Mouse (Mus musculus) thymus, adult 18-20 months (tissue): ENCODE measurements around the gene Pdcd10.

ENCODE experiments used
- DNase-seq, 2 experiments: peaks; one replicate each; pipeline ENCODE4 v3.0.0; 2022; ENCODE audit warnings: mixed read lengths in 2 of 2

The Pdcd10 gene

GRCm38 (mm10) chr3:75556695-75557291, at the start of gene Pdcd10:
TSS of gene Pdcd10 (minus strand) at chr3:75556856.
- DNase-seq = peak; percentile 100

DNA sequence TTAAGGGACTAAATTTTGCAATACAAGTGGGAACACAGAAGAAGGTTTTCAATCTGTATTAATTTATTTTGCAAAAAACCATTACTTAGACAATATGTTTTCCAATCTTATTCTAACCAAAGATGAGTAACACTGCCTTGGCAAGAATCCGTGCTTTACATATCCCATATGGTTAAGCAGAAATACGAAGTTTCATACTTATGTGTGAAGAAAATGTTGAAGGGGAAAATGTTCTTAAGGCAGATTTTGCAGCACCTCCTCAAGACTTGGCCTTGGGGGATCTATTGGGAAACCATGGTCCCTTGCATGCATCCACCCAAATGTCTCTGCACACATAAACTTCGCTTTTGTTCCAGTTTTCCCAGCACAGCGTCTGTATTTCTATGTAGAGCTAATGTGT, 28.2 kb upstream of the Pdcd10 start:
- no peak for DNase-seq

GRCm38 (mm10) chr3:75583293-75583692, 26.6 kb upstream of the Pdcd10 start:
- no peak for DNase-seq

DNA sequence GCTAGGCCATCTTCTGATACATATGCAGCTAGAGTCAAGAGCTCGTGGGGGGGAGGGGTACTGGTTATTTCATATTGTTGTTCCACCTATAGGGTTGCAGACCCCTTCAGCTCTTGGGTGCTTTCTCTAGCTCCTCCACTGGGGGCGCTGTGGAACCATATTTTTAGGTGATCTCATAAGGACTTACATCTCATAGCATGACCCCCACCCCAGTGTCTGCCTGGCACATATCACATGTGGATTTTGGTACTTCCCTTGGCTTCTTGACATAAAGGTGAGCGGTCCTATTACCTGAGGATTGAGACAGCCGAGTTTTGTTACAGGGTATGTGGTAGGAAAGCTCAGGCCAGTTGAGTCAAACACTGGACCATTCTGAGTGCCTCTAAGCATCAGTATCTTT, 22.7 kb upstream of the Pdcd10 start:
- peak; percentile 26 to 48 for DNase-seq

DNA sequence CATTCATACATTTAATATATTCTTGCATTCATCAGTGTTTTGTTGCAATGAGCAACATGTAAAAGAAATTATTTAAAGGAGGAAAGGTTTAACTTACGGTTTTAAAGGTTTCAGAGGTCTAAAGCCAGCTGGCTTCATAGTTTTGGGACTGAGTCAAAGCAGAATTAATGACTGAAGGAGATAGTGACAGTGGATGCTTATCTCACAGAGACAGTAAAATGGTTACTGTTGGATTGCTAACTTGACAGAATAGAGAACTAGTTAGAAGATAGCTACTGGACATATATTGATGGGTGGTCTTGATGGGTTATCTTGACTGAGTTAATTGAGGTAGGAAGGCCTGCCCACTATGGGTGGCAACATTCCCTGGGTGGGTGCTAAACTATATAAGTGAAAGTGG, 18.9 kb upstream of the Pdcd10 start:
- no peak for DNase-seq

DNA sequence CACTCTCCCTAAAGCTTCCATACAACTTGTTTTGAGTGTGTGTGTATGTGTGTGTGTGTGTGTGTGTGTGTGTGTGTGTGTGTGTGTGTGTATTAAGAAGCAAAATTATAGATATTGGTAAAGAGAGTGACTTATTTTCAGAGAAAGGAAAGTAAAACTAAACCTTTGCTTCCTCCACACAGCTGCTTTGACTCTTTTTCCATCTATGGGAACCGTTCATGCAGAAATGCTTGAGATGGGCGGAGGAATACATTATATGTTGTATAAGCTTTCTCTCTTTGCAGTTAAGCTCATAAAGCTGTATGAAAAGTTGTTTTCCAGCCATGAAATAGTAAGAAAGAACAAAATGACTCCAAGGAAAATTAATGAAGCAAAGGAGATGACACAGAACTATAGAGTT, 17.4 kb upstream of the Pdcd10 start:
- DNase-seq = no peak

DNA sequence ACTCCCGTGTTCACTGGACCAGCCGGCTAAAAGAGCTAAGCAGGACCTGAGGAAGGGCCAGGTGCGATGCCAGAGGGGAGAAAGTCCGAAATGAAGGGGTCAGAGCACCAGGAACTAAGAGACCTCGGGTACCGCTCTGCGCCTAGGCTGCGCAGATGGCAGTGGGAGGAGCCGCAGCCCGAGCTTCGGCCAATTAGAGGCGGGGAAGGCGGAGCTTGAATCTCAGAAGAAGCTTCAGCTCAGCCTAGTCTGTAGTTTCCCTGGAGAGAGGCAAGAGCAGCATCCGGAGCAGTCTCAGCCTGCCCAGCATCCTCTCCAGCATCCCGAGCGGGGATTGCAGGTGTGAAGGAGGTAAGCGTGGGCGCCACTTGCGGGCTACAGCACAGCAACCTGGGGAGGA, 636 bp upstream of the Pdcd10 start, which contains the start of gene Serpini1:
Serpini1 (plus strand) TSS at position 256 of the 400 bp plus-strand sequence.
- DNase-seq = peak; percentile 86 to 91

GRCm38 (mm10) chr3:75556121-75556694, 448 bp downstream of the Pdcd10 start:
- peak in 1 of 2 experiments; percentile 76 for DNase-seq

GRCm38 (mm10) chr3:75551248-75551647, 5.4 kb downstream of the Pdcd10 start:
- no peak for DNase-seq

DNA sequence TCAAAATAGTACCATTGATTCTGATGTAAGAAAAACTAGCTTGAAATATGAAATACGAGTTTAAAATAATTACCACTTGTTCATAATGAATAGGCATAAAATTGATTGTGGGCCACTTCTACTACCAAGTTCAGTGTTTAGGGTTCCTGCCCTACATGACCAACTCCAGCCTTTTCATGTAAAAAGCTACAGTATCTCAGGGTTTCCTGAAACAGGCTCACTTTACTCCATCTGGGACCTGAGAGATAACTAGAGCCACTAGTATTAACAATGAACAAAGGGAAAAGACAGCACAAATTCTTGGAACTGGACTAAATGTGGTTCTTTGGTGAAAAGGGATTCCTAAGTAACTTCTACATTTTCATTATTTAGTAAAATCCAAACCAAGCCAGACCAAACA, 12.4 kb downstream of the Pdcd10 start:
- no peak for DNase-seq

GRCm38 (mm10) chr3:75542852-75543251, 13.8 kb downstream of the Pdcd10 start:
- DNase-seq = no peak

DNA sequence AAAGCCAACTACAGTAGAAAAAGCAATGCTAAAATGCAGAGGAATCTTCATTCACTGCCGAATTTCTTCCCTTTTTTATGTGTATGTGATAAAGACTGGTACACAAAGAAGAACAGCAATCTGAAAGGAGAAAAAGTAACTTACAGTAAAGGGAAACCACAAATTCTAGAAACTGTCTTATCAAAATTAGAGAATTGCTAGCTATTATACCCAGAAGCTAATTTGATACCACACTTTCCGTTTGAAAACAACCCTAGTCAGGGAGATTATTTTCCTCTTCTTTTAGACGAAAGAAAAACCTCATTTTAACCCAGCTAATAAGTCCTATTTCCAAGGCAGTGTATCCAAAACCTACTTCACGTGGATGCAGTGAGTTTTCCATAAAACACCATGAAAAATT, 15.4 kb downstream of the Pdcd10 start:
- DNase-seq = no peak

- no peak for DNase-seq
Observed at GRCm38 (mm10) chr3:75534045-75534834, 22.4 kb downstream of the Pdcd10 start.

GRCm38 (mm10) chr3:75531074-75531473, 25.6 kb downstream of the Pdcd10 start:
- DNase-seq = no peak

GRCm38 (mm10) chr3:75522527-75522926, 34.1 kb downstream of the Pdcd10 start:
- no peak for DNase-seq

GRCm38 (mm10) chr3:75521314-75521713, 35.3 kb downstream of the Pdcd10 start:
- no peak for DNase-seq

DNA sequence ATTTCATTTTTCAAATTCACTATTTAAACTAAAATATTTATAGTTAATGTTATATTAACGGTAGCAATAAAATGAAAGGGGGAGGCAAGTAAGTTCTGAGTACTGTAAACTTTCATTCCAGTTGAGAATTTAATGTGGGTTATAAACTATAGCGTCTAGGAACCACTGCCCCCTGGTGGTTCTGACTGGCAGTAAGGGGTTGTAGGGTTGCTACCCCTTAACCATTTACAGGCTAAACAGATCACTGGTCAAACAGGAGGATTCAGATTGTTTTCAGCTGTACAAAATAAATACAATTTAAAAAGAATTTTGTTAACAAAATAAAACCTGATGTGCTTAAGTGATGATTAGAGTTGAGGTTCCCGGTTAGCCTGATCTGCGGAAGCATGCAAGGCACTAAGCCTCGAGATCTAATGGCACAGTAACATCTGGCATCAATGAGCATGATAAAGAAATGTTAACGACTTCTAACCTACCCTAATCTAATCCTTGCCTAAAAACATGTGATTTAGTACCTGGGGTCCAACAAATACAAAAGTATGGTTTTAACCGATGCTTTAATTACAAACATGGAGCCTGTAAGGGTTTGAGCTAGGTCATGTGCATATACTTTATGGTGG, 38.9 kb downstream of the Pdcd10 start:
- peak; percentile 16 to 25 for DNase-seq

DNA sequence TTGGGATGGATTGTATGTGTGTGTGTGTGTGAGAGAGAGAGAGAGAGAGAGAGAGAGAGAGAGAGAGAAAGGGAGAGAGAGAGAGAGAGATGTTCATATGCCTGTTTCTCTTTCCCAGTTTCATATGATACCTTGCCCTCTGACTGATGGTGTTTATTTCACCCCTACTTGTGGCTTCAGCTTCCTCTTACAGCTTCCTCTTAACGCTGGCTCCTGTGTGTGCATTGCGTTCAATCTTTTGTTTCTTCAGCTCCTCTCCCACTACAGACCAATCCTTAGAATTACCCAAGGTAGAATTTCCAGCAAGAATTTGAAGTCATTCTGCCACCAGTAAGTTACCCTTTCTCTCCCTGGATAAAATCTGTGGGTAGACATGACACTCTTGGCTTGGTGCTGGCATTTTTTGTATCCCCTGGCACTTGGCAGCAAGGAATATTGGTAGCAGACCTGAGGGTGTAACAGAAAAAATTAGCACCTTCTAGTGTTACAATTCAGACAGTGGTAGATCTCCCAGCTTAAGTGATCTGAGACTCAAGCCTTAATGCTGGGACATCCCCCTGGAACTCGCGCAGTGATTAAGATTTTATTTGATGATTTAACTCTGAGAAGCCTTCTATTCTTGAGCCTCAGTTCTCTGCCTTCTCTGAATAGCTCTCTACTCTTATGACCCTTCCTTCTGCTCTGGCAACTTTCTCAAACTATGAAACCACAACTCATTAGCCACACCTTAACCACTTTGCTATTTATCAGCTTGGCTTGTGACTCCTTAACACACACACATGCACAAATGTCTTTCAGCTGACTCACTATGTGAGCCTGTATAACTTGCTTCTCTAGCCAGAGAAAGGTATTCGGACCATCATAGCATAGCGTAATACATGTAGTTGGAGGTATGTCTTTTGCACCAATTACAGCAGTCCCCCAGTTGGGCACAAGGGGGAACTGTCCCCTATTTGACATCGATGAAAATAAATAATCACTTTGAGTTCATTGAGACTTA, 57.4 kb downstream of the Pdcd10 start:
- no peak for DNase-seq

DNA sequence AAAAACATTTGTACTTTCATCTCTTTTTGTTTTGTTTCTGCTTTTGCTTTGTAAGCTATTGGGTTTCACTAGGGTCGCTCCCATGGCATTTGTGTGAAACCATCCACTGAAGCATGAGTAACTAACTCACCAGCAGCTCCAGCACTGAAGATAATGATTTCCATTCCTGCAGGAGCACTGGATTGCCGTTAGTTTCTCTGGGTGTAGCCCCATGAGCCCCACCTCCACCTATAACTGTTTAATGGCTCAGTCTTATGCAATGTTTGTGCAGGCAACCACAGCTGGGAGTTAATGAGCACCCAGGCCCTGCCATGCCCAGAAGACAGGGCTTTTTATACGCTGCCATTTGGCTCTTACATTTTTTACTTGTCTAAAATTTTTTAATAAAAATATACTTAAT, 63.7 kb downstream of the Pdcd10 start:
- DNase-seq = no peak

DNA sequence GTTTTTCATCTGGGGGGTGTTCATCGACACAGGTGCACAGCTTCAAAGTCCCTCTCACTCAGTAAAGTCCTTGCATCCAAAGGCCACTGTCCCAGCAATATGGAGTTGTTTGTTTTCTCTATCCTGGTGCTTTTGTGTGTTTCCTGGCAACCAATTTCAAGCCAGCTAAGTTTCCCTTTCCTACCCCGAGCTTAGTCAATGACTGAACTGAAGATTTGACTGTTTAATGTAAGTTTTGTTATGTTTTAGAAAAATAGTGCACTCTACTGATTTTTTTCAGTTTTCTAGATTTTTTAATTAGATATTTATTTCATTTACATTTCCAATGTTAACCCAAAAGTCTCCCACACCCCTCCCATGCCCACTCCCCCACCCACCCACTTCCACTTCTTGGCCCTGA, 74.6 kb downstream of the Pdcd10 start, which contains the start of gene Wdr49:
Wdr49 (minus strand) TSS at position 101 of the 400 bp plus-strand sequence.
- DNase-seq = no peak

GRCm38 (mm10) chr3:75475106-75475505, 81.5 kb downstream of the Pdcd10 start:
- no peak for DNase-seq

DNA sequence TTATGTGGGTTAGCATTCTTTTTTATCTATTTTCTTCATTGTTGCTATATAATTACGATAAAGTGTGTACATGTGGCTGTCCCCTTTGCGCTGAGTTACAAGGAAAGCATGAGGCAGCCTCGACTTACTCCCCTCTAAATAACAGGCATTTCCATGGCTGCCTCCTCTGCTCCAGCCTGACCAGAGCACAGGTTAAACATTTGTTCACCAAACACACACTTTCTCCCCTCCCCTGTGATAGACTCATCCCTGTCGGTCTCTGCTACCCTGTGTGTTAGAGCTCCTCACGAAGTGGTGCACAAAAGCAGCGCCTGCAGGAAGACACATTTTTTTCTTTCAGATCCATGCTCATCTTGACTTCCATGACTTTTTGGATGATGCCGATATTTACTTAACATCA, 82.0 kb downstream of the Pdcd10 start:
- DNase-seq = no peak
